Mouse (Mus musculus): ENCODE measurements around the gene Gadd45gip1. TPM values are rescaled to one million over a fixed set of nuclear protein-coding genes. Genes with fewer than 3 reads are reported as not detected.

Gene Gadd45gip1
- total RNA-seq, 1 experiment = 30.8 TPM

- Histone ChIP-seq H3K27ac (ENCODE audit: insufficient read depth, low read depth, low read length, poor library complexity, severe bottlenecking) (no peak overlapping the region), H3K4me3 (ENCODE audit: insufficient read depth in 1 of 2, low read depth in 1 of 2, low read length in 2 of 2, poor library complexity in 1 of 2, severe bottlenecking in 1 of 2) (peak overlapping the region; percentile 60 to 79; a peak in 2 of 4 replicates), H3K9me3 (ENCODE audit: control insufficient read depth, insufficient read depth, low read depth, low read length) (no peaks in the 10 kb centered on the region), H3K9ac (ENCODE audit: insufficient read depth, low read depth, low read length, poor library complexity, severe bottlenecking) (no peak overlapping the region), H3K36me3 (ENCODE audit: control insufficient read depth, insufficient read depth, low read length, poor library complexity, severe bottlenecking) (no peaks in the 10 kb centered on the region), H3K4me1 (ENCODE audit: control insufficient read depth in 2 of 2, insufficient read depth in 2 of 2, low read length in 2 of 2, poor library complexity in 1 of 2) (no peaks in the 10 kb centered on the region)
- DNase-seq (ENCODE audit: low read depth, low spot score) = no peak
- in situ Hi-C loops (cut with MboI; ENCODE audit: low sequenced_read_pairs in 2 of 2, unreplicated experiment in 2 of 2) = no loop called here
- TF ChIP-seq CHD2 (IDR thresholded peaks at IDR 0.05; ENCODE audit: low read depth, low read length) (no peak), ZNF384 (IDR thresholded peaks at IDR 0.05; ENCODE audit: low read depth, low read length) (no peak), MAFK (IDR thresholded peaks at IDR 0.05; ENCODE audit: insufficient read depth, low read depth, low read length) (no peak), ZC3H11A (IDR thresholded peaks at IDR 0.05; ENCODE audit: borderline replicate concordance, low read depth, low read length) (no peak), HCFC1 (IDR thresholded peaks at IDR 0.05; ENCODE audit: borderline replicate concordance, insufficient read depth, low read length) (no peak)
Measured at GRCm38 (mm10) chr8:84798446-84799135, 32.7 kb upstream of the Gadd45gip1 start.

- in situ Hi-C loops (cut with MboI; ENCODE audit: low sequenced_read_pairs in 2 of 2, unreplicated experiment in 2 of 2) = no loop called here
- no peaks in the 10 kb centered on the region for H3K4me1 ChIP-seq (ENCODE audit: control insufficient read depth in 2 of 2, insufficient read depth in 2 of 2, low read length in 2 of 2, poor library complexity in 1 of 2)
- peak overlapping the region; percentile 69 for H3K9ac ChIP-seq (ENCODE audit: insufficient read depth, low read depth, low read length, poor library complexity, severe bottlenecking)
- no peaks in the 10 kb centered on the region for H3K9me3 ChIP-seq (ENCODE audit: control insufficient read depth, insufficient read depth, low read depth, low read length)
- TF ChIP-seq HCFC1 (IDR thresholded peaks at IDR 0.05; ENCODE audit: borderline replicate concordance, insufficient read depth, low read length) (no peak), ZNF384 (IDR thresholded peaks at IDR 0.05; ENCODE audit: low read depth, low read length) (no peak), CHD2 (IDR thresholded peaks at IDR 0.05; ENCODE audit: low read depth, low read length) (no peak), ZC3H11A (IDR thresholded peaks at IDR 0.05; ENCODE audit: borderline replicate concordance, low read depth, low read length) (no peak), MAFK (IDR thresholded peaks at IDR 0.05; ENCODE audit: insufficient read depth, low read depth, low read length) (no peak)
- no peak for DNase-seq (ENCODE audit: low read depth, low spot score)
- H3K36me3 ChIP-seq (ENCODE audit: control insufficient read depth, insufficient read depth, low read length, poor library complexity, severe bottlenecking) = no peaks in the 10 kb centered on the region
- no peak overlapping the region for H3K27ac ChIP-seq (ENCODE audit: insufficient read depth, low read depth, low read length, poor library complexity, severe bottlenecking)
- H3K4me3 ChIP-seq (ENCODE audit: insufficient read depth in 1 of 2, low read depth in 1 of 2, low read length in 2 of 2, poor library complexity in 1 of 2, severe bottlenecking in 1 of 2) = peak overlapping the region; percentile 60 to 79
Measured at GRCm38 (mm10) chr8:84799136-84799931, 32.0 kb upstream of the Gadd45gip1 start.

GRCm38 (mm10) chr8:84799999-84800831 lies 31.1 kb upstream of the Gadd45gip1 start, which contains the start of gene Nfix:
Gene Nfix, minus strand, starts transcription at chr8:84800344.
- Histone ChIP-seq H3K9ac (ENCODE audit: insufficient read depth, low read depth, low read length, poor library complexity, severe bottlenecking) (peak within 1 kb of the TSS; percentile 69), H3K27ac (ENCODE audit: insufficient read depth, low read depth, low read length, poor library complexity, severe bottlenecking) (no peak within 1 kb of the TSS), H3K4me3 (ENCODE audit: insufficient read depth in 1 of 2, low read depth in 1 of 2, low read length in 2 of 2, poor library complexity in 1 of 2, severe bottlenecking in 1 of 2) (peak within 1 kb of the TSS; percentile 60 to 79), H3K36me3 (ENCODE audit: control insufficient read depth, insufficient read depth, low read length, poor library complexity, severe bottlenecking) (no peaks in the 10 kb centered on the region), H3K4me1 (ENCODE audit: control insufficient read depth in 2 of 2, insufficient read depth in 2 of 2, low read length in 2 of 2, poor library complexity in 1 of 2) (no peaks in the 10 kb centered on the region), H3K9me3 (ENCODE audit: control insufficient read depth, insufficient read depth, low read depth, low read length) (no peaks in the 10 kb centered on the region)
- TF ChIP-seq MAFK (IDR thresholded peaks at IDR 0.05; ENCODE audit: insufficient read depth, low read depth, low read length) (no peak), ZNF384 (IDR thresholded peaks at IDR 0.05; ENCODE audit: low read depth, low read length) (no peak), CHD2 (IDR thresholded peaks at IDR 0.05; ENCODE audit: low read depth, low read length) (no peak), HCFC1 (IDR thresholded peaks at IDR 0.05; ENCODE audit: borderline replicate concordance, insufficient read depth, low read length) (no peak), ZC3H11A (IDR thresholded peaks at IDR 0.05; ENCODE audit: borderline replicate concordance, low read depth, low read length) (no peak)
- no peak for DNase-seq (ENCODE audit: low read depth, low spot score)
- in situ Hi-C loops (cut with MboI; ENCODE audit: low sequenced_read_pairs in 2 of 2, unreplicated experiment in 2 of 2) = no loop called here

GRCm38 (mm10) chr8:84806031-84806430 lies 25.3 kb upstream of the Gadd45gip1 start:
- no peak for DNase-seq (ENCODE audit: low read depth, low spot score)
- H3K9me3 ChIP-seq (ENCODE audit: control insufficient read depth, insufficient read depth, low read depth, low read length) = no peaks in the 10 kb centered on the region
- H3K36me3 ChIP-seq (ENCODE audit: control insufficient read depth, insufficient read depth, low read length, poor library complexity, severe bottlenecking) = no peaks in the 10 kb centered on the region
- H3K27ac ChIP-seq (ENCODE audit: insufficient read depth, low read depth, low read length, poor library complexity, severe bottlenecking) = no peak overlapping the region
- no peaks in the 10 kb centered on the region for H3K4me1 ChIP-seq (ENCODE audit: control insufficient read depth in 2 of 2, insufficient read depth in 2 of 2, low read length in 2 of 2, poor library complexity in 1 of 2)
- no peak overlapping the region for H3K4me3 ChIP-seq (ENCODE audit: insufficient read depth in 1 of 2, low read depth in 1 of 2, low read length in 2 of 2, poor library complexity in 1 of 2, severe bottlenecking in 1 of 2)
- in situ Hi-C loops (cut with MboI; ENCODE audit: low sequenced_read_pairs in 2 of 2, unreplicated experiment in 2 of 2) = no loop called here
- no peak overlapping the region for H3K9ac ChIP-seq (ENCODE audit: insufficient read depth, low read depth, low read length, poor library complexity, severe bottlenecking)
- no peak for TF ChIP-seq MAFK (IDR thresholded peaks at IDR 0.05; ENCODE audit: insufficient read depth, low read depth, low read length)
- no peak for TF ChIP-seq CHD2 (IDR thresholded peaks at IDR 0.05; ENCODE audit: low read depth, low read length)
- no peak for TF ChIP-seq ZNF384 (IDR thresholded peaks at IDR 0.05; ENCODE audit: low read depth, low read length)
- TF ChIP-seq HCFC1 (IDR thresholded peaks at IDR 0.05; ENCODE audit: borderline replicate concordance, insufficient read depth, low read length) = no peak
- TF ChIP-seq ZC3H11A (IDR thresholded peaks at IDR 0.05; ENCODE audit: borderline replicate concordance, low read depth, low read length) = no peak
